Mouse (Mus musculus) stomach, postnatal 0 days (tissue): Measurements from ENCODE around the gene Sox2. TPM values are rescaled to one million over a fixed set of nuclear protein-coding genes. Genes with fewer than 3 reads are reported as not detected.

Experiments used
- ATAC-seq: fragments of 200-750 bp; cut with Nextera tagmentation; 2 replicates; pipeline ENCODE4 v1.8.0; 2017; ENCODE audit not compliant: low FRiP score, low TSS enrichment
- DNase-seq: peaks from one replicate; pipeline ENCODE4 v3.0.0-alpha.2; 2016; ENCODE audit warnings: low spot score
- H3K27ac ChIP-seq: fragments of 300-500 bp; sonication (generic); replicated peaks from 2 replicates; pipeline ENCODE4 v1.5.1; 2014; ENCODE audit warnings: mild to moderate bottlenecking, control low read depth
- H3K27me3 ChIP-seq: fragments of 300-500 bp; sonication (generic); 2 replicates; pipeline ENCODE4 v1.6.1; 2014; ENCODE audit warnings: low read length; ENCODE audit not compliant: control insufficient read depth, insufficient read depth
- H3K36me3 ChIP-seq: fragments of 300-500 bp; sonication (generic); 2 replicates; pipeline ENCODE4 v1.6.1; 2014; ENCODE audit warnings: low read length, mixed read lengths; ENCODE audit not compliant: control insufficient read depth, insufficient read depth
- H3K4me1 ChIP-seq: fragments of 300-500 bp; sonication (generic); replicated peaks from 2 replicates; pipeline ENCODE4 v1.6.1; 2014; ENCODE audit warnings: antibody characterized with exemption; ENCODE audit not compliant: control insufficient read depth, insufficient read depth
- H3K4me2 ChIP-seq: fragments of 300-500 bp; sonication (generic); replicated peaks from 2 replicates; pipeline ENCODE4 v1.6.1; 2014; ENCODE audit warnings: low read depth, mild to moderate bottlenecking, control low read depth, moderate library complexity
- H3K4me3 ChIP-seq: fragments of 300-500 bp; sonication (generic); 2 replicates; pipeline ENCODE4 v1.5.1; 2014; ENCODE audit warnings: low read depth, low read length, control low read depth
- H3K9ac ChIP-seq: fragments of 300-500 bp; sonication (generic); 2 replicates; pipeline ENCODE4 v1.6.1; 2014; ENCODE audit warnings: mild to moderate bottlenecking, low read length, control low read depth, mixed read lengths
- H3K9me3 ChIP-seq: fragments of 300-500 bp; sonication (generic); 2 replicates; pipeline ENCODE4 v1.6.1; 2016; ENCODE audit warnings: low read length; ENCODE audit not compliant: control insufficient read depth
- CTCF ChIP-seq: IDR thresholded peaks from 2 replicates; pipeline ENCODE4 v1.5.1; 2016; ENCODE audit warnings: antibody characterized with exemption, low read depth, mild to moderate bottlenecking, moderate library complexity
- EP300 ChIP-seq: optimal IDR thresholded peaks from 2 replicates; pipeline ENCODE3; 2016; ENCODE audit warnings: antibody characterized with exemption
- WGBS: fragments of 180-500 bp; shearing (Covaris S2); extraction: QIAGEN DNeasy Blood & Tissue Kit; methylation state at CpG from one replicate; pipeline ENCODE4 v1.1.7; 2014; 5-methylcytosine and 5-hydroxymethylcytosine counted together
- polyA plus RNA-seq: library from polyadenylated mRNA; unstranded; fragments of >200 nt; fragmentation: Nextera tagmentation; extraction: Ambion mirVana; gene quantifications from 2 replicates; pipeline ENCODE4 v1.2.1, GENCODE M21; 2015

Gene Sox2
- polyA plus RNA-seq, 1 experiment from 2014 or later, result 14.7 TPM

GRCm38 (mm10) chr3:34646169-34646568 is 4.0 kb upstream of the Sox2 start:
- WGBS, result 31% methylated on average over 10 of the region's 10 CpGs
- Histone ChIP-seq H3K9me3 (no peaks in the 10 kb centered on the region), H3K27ac (no peak overlapping the region), H3K36me3 (no peaks in the 10 kb centered on the region), H3K4me2 (no peak overlapping the region), H3K9ac (no peak overlapping the region), H3K4me3 (no peak overlapping the region), H3K27me3 (peaks cover 11% of the 10 kb centered on the region; the same call in 1 of the 2 replicates), H3K4me1 (no peaks in the 10 kb centered on the region)
- TF ChIP-seq EP300 (no peak), CTCF (no peak)
- DNase-seq, result no peak
- ATAC-seq, result no peak

GRCm38 (mm10) chr3:34647688-34648087 is 2.5 kb upstream of the Sox2 start:
- DNase-seq (peak; percentile 92), ATAC-seq (no peak)
- Histone ChIP-seq H3K27me3 (peaks cover 5% of the 10 kb centered on the region; the same call in 1 of the 2 replicates), H3K4me3 (no peak overlapping the region), H3K9ac (no peak overlapping the region), H3K9me3 (no peaks in the 10 kb centered on the region), H3K4me2 (peak overlapping the region; percentile 55; the same call in 1 of the 2 replicates), H3K36me3 (no peaks in the 10 kb centered on the region), H3K27ac (no peak overlapping the region), H3K4me1 (no peaks in the 10 kb centered on the region)
- under 1% methylated on average over 14 of the region's 14 CpGs for WGBS
- TF ChIP-seq EP300 (no peak), CTCF (peak; percentile 88)

GRCm38 (mm10) chr3:34648105-34648832 is 1.9 kb upstream of the Sox2 start:
- no peaks in the 10 kb centered on the region for H3K9me3 ChIP-seq
- no peaks in the 10 kb centered on the region for H3K36me3 ChIP-seq
- H3K27me3 ChIP-seq, result peaks cover 5% of the 10 kb centered on the region; the same call in 1 of the 2 replicates
- 10% methylated on average over 19 of the region's 19 CpGs for WGBS
- ATAC-seq (no peak), DNase-seq (no peak)
- TF ChIP-seq CTCF (no peak), EP300 (no peak)
- H3K4me3 ChIP-seq, result peak overlapping the region; percentile 63
- peak overlapping the region; percentile 55 for H3K4me2 ChIP-seq
- H3K27ac ChIP-seq, result peak overlapping the region; percentile 91
- H3K9ac ChIP-seq, result peak overlapping the region; percentile 54
- no peaks in the 10 kb centered on the region for H3K4me1 ChIP-seq

- H3K4me1 ChIP-seq, result no peaks in the 10 kb centered on the region
- H3K4me3 ChIP-seq, result peak overlapping the region; percentile 63
- DNase-seq (peak; percentile 49), ATAC-seq (peak; percentile 81)
- peak overlapping the region; percentile 54 for H3K9ac ChIP-seq
- peak overlapping the region; percentile 91 for H3K27ac ChIP-seq
- WGBS, result 2% methylated on average over 50 of the region's 50 CpGs
- H3K36me3 ChIP-seq, result no peaks in the 10 kb centered on the region
- H3K9me3 ChIP-seq, result no peaks in the 10 kb centered on the region
- H3K4me2 ChIP-seq, result peak overlapping the region; percentile 55
- H3K27me3 ChIP-seq, result peaks cover 3% of the 10 kb centered on the region; the same call in 1 of the 2 replicates
- TF ChIP-seq EP300 (no peak), CTCF (no peak)
These were observed 1.1 kb upstream of the Sox2 start for GRCm38 (mm10) chr3:34648833-34649719.

- H3K4me2 ChIP-seq, result peak overlapping the region; percentile 55
- H3K27ac ChIP-seq, result peak overlapping the region; percentile 94
- peaks cover 2% of the 10 kb centered on the region; the same call in 1 of the 2 replicates for H3K27me3 ChIP-seq
- no peaks in the 10 kb centered on the region for H3K4me1 ChIP-seq
- TF ChIP-seq EP300 (no peak), CTCF (no peak)
- no peaks in the 10 kb centered on the region for H3K9me3 ChIP-seq
- peak; percentile 62 for DNase-seq
- 1% methylated on average over 64 of the region's 67 CpGs for WGBS
- peak overlapping the region; percentile 63 for H3K4me3 ChIP-seq
- ATAC-seq, result peak; percentile 46
- H3K9ac ChIP-seq, result peak overlapping the region; percentile 78
- no peaks in the 10 kb centered on the region for H3K36me3 ChIP-seq
These were observed 586 bp downstream of the Sox2 start for GRCm38 (mm10) chr3:34650621-34651361.
